Mouse (Mus musculus) cerebellum, postnatal 25 days (tissue): ENCODE data around the gene Pth2.
A peak's percentile ranks its signal among the peaks of the same experiment; 100 is the strongest.

Experiments
- DNase-seq, 2 experiments: peaks; one replicate each; pipeline ENCODE4 v3.0.0; 2021; ENCODE audit warnings: mixed read lengths in 2 of 2

Pth2 gene

DNA sequence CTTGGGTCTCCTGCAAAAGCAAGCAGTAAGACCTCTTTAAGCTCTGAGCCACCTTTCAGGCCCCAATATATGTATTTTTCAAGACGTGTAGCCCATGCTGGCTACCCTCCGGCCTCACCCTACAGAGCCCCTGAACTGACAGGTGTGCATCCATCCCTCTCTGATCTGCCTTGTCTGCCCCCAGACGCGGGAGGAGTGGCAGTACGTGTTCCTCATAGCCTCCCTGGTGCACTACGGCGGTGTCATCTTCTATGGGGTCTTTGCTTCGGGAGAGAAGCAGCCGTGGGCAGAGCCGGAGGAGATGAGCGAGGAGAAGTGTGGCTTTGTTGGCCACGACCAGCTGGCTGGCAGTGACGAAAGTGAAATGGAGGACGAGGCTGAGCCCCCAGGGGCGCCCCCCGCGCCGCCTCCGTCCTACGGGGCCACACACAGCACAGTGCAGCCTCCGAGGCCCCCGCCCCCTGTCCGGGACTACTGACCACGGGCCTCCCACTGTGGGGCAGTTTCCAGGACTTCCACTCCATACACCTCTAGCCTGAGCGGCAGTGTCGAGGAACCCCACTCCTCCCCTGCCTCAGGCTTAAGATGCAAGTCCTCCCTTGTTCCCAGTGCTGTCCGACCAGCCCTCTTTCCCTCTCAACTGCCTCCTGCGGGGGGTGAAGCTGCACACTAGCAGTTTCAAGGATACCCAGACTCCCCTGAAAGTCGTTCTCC is 6.1 kb upstream of the Pth2 start:
- DNase-seq: peak; percentile 54 to 62

DNA sequence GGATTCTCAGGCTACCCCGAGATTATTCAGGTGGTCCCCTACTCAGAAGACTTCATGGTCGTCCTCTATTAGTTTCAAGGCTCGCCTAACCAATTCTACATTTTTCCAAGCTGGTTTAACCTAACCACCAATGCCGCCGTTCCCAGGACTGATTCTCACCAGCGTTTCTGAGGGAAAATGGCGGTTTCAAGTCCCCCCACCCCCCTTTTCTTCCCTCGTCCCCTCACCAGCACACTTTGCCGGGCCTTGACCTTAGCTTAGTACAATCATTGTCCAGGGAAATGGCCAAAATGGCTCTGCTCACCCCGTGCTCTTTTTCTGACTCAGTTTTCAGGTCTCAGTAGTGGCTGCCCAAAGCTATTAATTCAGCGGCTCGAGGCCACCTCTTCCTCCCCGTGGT is 5.4 kb upstream of the Pth2 start:
- DNase-seq: no peak

DNA sequence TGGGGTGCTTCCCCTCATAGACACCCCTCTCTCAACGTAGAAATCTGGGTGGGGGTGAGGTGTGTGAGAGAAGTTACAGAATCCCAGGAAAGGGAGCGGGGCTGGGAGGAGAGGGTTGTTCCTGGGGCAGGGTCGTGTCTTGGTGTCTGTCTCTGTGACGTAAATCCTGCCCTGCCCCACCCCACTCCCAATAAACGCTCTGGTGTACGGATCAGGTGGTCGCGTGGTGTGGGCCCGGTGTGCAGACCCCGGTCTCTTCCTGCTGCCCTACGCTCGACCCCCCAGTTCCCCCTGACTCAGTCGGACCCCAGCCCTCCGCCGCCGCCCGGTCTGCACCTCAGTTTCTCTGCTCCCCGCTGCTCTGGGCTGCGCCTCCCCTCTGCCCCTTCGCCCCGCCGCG is 4.9 kb upstream of the Pth2 start:
- peak in 1 of 2 experiments; percentile 55 for DNase-seq

DNA sequence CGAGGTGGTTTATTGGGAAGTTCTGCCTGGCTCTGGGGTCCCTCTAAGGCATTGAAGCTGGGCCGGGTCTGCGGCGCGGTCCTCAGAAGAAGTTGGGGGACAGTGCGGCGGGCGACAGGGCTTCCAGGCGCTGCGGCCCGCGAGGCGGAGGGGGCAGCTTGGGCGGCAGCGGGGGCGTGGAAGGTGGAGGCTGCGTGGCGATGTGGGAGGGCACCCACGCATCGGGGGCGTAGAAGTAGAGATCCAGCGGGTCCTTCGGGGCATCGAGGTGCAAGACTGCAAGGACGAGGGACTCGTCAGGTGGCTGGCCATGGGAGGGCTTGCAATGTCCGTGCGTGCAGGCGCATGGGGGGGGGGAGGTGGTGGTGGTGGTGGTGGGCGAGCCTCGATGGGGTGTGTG is 4.4 kb upstream of the Pth2 start:
- peak; percentile 49 to 63 for DNase-seq

DNA sequence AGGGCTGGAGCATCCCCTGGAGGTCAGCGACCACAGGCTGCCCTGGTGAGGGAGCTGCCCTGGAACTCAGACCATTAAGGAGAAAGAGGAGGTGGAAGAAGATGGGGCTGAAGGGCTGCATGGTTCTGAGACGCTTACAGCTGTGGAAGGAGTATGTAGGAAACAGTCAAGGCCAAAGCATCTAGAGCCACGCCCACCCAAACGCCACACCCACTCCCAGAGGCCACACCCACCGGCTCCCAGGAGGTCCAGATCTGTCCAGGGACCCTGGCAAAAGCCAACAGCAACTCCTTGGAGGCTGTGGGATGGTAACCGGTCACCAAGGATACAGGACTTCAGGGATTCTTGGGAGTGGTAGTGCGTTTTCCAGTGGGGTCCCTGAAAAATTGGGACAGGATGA is 2.2 kb upstream of the Pth2 start:
- peak; percentile 10 to 39 for DNase-seq

DNA sequence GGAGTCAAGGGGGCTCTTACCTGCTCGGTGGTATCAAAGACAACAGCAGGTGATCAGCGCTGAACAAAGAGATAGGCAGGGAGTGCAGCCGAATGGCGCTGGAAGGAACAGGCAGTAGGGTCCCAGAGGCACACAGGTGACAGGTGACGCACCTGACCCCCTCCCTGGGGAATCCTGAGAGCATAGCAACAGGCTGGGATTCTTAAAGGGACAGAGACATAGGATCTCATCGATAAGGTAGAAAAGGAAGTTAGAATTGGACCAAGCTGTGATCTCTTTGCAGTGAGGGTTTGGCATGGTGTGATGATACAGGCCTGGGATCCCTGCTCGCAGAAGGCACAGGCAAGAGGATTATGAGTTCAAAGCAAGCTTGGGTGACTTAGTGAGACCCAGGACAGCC is 1.3 kb upstream of the Pth2 start, which contains the start of gene Gfy:
Gene Gfy, minus strand, starts transcription at position 101 of the 400 bp plus-strand sequence.
- no peak for DNase-seq

DNA sequence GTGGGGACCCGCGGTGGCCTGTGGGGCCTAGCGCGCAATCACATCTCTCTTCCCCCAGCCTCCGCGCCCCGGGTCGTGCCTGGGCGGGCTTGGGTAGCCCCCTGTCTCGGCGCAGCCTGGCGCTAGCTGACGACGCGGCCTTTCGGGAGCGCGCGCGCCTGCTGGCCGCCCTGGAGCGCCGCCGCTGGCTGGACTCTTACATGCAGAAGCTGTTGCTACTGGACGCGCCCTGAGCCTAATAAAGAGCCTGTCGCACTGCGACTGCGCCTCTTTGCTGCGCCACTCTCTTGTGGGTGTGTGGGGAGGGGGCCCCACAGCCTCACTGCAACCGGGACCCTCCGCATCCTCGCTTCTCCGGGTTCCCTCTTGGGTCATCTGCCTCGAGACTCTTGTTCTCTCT is 745 bp downstream of the Pth2 start:
- peak in 1 of 2 experiments; percentile 53 for DNase-seq

DNA sequence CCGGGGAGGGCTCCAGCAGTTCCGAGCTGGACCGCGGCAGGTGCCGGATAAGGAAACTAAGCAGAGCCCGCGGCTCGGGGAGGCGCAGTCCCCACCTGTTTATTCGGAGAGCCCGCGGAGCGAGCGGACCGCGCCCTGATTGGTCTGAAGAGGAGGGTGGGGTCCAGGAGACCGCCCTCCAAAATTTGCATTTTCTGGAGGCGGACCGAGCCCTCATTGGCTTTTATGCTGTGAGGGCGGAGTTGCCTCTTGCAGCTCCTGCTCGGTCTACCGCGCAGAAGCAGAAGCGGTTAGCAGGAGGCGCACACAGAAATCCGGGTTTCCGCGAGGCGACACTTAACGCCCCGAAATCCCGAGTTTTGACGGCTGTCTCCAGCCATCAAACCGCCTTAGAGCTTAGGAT is 1.4 kb downstream of the Pth2 start:
- DNase-seq: peak; percentile 89 to 91

DNA sequence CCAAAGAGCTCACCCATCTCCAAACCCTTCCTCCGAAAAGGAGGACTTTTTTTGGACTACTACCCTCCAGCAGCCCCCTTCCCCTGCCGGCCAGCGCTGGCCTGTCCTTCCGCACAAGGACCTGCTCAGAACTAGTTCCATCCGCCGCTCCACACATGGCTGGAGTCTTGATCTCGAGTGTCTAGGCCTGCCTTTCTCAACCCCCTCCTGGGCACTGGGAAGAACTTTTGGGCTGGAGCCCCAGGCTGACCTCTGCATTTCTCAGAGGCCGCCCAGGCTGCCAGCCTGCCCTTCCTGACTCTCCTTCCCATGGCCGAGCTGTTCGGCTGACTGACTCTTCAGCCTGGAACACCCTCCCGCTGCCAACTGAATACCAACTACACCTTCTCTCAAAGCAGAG is 1.8 kb downstream of the Pth2 start:
- DNase-seq: peak in 1 of 2 experiments; percentile 42

DNA sequence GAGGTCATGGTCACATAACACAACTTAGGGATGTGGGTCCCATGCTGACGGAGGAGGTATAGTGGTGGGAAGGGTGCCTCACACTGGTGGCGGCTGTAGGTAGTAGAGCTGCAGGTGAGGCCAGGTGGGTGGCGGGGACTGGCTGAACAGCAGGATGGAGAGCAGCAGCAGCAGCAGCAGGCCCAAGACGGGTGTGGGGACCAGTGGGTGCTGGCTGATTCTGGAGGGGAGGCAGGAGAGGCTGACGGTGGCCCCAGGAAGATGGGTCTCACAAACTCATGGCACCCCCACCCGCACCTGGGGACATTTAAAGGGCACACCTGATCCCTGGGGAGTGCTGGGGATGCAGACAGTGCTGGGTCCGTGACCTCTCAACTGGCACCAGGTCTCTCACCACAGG is 2.9 kb downstream of the Pth2 start:
- no peak for DNase-seq

DNA sequence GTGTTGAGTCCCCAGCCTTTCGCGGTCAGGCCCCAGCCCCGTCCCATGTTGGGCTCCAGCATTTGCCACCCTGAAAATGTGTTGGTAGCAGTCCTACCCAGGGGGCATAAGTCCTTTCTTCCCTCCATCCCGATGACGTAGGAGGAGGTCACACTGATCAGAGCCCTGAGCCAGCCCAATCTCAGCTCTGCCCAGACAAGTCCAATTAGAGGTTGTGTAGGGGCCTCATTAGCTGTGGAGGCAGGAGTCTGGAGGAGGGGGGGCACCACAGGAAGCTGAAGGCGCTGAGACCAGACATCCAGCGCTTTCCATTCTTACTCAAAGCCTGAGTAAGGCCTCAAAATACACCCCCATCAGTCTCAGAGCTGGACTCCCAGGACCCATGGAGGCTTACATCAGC is 5.1 kb downstream of the Pth2 start:
- DNase-seq: no peak

DNA sequence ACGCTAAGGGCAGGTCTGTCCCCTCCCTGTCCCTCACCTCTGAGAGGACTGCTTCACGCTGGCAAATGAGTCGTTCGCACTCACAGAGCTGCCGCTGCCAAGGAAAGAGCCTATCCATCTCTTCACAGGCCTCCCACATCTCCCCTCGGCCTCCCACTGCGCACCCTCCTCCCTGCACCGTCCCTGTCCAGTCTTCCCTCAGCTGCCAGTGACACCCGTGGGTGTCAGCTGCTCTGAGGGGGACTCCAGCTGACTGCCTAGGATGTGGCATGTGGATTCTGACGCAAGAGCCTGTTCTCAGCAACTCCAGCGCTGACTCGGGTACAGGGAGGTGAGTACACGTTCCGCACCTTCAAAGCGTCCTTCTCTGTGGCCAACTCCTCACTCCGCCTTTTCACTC is 8.8 kb downstream of the Pth2 start:
- peak; percentile 36 to 38 for DNase-seq

DNA sequence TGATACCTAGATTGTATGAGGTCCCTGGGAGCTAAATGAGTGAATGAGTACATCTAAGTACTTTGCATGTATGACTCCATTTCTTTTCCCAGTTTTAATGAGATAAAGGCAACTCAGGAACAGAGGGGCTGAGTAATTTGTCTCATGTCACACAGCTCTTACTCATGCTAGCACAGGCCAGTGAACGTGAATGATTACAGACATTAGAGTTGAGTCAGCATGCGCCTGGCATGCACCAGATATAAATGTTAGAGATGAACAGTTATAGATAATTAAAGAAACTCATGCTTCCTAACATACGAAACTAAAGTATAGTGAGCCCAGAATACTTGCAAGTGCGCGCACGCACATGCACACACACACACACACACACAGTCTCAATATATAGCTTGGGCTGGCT is 9.4 kb downstream of the Pth2 start:
- no peak for DNase-seq

DNA sequence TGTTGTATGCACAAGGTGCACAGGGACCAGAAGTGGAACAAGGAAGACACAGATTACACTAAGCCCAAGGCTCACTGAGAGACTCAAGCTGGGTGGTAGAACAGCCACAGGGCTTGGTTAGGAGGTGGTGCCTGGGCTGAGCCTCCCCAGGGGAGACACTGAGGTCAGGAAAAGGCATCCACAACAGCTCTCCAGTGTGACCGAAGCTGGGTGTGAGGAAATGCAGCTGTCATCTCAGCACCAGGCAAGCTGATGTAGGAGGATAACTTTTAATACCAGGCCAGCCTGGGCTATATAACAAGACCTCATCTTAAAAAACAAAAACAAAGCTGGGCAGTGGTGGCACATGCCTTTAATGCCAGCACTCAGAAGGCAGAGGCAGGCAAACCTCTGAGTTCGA is 10.4 kb downstream of the Pth2 start:
- DNase-seq: peak in 1 of 2 experiments; percentile 19

DNA sequence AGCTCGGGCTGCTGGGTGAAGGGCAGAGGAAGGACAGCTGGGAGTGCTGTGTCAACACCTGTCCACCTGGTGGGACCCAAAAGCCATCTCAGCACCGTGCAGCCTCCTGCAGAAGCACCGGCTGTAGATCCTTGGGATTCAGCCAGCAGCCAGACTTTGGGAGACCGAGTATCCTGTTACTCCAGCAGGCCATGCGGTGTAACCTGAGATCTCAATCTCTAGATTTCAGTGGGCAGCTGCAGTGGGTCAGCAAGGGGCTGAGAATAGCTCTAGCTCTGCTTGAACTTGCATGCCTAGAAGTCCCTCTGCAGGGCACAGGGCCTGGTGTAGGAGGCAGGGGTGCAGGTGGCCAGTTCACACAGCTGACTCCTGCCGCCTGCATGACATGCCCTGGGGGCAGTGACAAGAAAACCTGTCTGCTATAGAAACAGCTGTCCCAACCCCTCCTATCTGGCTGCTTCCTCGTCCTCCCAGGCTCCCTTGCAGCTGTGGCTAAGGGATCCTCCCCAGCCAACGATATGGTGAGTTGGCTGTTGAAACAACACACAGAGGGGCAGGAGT is 11.1 kb downstream of the Pth2 start:
- peak; percentile 83 to 87 for DNase-seq

DNA sequence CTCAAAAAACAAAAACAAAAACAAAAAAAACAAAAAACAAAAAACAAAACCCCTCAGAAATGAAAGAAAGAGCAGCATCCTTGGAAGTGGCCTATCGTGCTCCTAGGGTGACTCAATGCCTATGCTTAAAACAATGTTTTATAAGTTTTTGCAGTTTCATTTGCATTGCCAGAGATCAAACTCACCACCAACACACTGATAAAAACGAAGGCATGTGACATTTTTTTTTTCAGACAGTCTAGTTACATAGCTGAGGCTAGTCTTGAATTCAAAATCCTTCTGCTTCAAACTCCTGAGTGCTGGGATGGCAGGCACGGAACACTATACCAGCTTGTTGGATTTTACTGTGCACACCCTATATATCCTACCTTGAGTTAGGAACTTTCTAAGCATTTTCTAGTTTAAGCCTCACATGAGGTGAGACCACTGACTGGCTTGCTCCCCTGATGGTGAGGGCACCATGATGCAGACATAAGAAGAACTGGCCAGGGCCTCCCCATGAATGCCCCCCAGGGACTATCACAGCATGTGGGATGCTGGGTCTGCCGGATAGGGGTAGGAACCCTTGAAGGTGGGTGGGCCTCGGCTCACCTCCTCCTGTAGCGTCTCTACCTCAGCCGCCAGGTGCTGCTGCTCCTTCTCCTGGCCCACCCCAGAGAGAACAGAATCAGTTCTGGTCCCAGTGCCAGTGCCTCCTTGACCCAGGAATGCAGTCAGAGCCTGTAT is 12.0 kb downstream of the Pth2 start:
- peak in 1 of 2 experiments; percentile 53 for DNase-seq

DNA sequence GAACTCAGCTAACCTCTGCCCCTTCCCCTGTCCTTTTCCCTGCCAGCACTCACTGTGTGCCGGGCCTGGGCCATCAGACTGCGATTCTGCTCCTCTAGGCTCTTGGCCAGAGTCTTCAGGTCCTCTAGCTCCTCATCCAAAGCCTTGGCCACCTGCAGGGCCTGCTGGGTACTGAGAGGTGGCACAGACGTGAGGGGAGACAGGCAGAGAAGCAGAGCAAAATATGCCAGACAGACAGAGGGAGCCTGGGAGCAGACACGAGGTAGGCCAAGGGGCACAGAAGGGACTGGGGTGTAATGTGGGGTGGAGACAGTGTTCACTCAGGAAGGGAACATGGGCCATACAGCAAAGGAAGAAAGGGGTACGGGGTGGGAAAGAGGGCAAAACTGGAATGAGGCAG is 12.6 kb downstream of the Pth2 start:
- peak; percentile 74 to 76 for DNase-seq

DNA sequence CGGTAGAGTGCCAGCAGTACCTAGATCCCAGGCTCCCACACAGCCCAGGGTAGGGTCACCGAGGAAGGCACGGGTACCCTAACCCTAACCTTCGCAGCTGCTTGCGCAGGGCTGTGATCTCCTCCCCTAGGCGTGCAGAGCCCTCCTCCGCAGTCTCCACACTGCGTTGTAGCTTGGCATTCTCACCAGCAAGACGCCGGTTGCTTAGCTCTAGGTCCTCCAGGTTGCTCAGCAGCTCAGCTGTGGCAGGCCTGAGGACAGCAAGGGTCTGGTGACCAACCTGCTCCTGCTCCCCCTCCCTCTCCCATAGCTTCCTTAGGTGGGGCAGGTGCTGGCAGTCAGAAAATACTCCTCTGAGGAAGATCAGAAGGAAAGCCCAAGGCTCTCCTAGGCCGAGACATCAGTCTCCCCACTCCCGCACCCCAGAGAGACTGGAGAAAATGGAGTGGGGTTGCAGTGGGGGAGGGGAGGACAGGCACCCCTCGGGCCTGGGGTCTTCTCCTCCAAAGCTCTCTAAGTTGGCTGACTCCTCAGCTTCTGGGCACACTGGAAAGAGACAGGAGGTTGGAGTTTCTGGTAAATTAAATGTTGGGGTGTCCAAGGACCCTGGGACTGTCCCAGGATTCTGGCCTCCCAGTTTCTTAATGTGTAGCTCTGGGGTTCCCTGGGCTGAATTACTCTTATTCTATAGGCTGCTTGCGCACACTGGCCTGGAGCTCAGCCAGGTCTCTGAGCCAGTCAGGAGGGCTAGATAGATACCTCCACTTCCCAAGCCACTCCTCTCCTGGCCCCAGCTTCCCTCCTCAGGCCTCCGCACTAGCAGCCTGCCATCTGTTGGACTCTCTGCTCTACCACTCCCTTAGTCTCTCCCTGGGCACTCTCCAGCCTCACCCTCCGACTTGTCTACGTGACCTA is 13.3 kb downstream of the Pth2 start:
- DNase-seq: peak; percentile 72 to 83

DNA sequence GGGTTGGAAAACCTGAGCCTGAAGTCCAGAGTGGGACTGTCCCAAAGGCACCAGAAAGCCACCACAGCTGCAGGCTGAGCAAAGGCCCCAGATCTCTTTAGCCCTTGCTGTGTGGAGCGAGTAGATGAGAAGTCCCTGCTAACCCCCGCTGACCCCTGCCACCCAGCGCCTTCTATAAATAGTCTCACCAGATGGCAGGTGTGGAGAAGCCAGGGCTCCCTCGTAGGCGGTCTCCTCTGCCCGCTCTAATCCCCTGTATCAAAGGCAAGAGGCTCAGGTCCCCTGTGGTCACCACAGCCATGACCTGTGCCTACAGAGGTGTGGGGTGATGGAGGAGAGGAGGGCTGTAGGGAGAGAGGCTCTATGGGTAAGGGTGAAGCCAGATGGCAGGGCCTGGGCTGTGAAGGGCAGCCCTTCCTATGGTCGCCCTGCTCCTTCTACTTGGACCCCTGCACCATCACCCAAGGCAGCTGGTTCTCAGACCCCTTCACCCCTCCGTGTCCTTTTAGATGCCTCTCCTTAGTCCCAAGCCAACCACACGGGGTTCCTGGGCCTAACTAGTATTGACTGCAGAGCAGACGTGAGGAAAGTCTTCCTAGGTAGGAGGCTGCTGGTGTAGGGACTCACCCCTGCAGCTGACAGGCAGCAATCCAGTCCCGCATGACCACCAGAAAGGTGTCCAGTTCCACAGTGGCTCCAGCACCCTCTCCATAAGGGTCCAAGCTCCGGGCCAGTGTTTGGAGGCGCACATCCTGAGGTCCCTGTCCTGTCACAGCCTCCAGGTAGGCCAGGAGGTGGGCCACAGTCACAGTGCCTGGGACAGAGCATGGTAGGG is 14.8 kb downstream of the Pth2 start:
- DNase-seq: peak; percentile 67 to 73

DNA sequence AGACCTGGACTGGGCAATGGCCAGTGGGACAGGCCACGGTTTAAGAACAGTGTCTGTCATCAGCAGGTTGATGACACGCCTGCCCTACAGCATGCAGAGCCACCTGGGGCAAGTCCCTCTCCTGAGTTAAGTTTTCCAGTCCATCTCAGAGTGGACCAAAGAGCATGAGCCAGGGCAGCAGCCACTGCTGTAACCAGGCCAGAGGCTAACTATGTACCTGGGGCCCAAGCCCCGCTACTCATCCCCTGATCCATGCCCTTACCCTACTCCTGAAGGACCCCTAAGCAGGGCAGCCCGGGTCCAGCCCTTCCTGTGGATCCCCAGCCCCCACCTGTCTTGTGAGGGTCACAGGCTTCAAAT is 15.4 kb downstream of the Pth2 start:
- DNase-seq: peak in 1 of 2 experiments; percentile 40

DNA sequence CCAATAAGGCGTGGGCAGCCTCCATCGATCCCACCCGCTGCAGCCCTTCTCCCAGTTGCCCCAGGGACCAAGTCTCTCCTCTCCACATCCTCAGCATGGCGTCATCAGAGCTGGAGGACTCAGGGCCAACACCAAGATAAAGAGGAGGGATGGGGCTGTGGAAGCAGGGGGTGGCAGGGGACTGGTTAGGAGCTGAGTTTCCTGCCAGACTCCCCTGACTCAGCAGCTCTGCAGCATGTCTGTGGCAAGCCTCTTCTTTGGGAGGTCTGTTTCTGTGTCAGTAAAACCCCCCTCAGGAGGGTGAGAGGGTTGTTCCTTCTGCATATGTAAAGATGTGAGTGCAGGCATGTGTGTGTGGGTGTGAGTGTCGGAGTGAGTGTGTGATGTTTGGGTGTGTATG is 16.2 kb downstream of the Pth2 start:
- peak in 1 of 2 experiments; percentile 33 for DNase-seq

DNA sequence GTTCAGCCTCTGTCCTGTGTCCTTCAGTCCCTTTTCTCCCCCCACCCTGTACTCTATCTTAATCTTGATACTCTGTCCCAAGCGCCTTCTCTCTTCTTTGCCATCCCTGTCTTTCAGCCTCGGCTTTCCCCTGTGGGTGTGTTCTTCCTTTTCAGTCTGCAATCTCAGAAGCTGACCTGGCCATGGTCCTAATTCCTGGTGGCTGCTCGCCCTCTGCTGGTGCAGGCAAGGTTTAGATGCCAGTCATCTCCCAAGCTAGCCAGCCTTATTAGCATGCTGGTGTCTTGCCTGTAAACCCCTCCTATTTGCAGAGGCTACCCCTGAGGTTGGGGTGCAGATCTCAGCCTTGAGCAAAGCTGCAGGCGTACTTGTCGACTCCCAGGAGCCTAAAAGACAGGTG is 17.6 kb downstream of the Pth2 start:
- peak; percentile 92 to 94 for DNase-seq
